ENCODE assay signal across 19 mouse cellular contexts in the genomic region with DNA sequence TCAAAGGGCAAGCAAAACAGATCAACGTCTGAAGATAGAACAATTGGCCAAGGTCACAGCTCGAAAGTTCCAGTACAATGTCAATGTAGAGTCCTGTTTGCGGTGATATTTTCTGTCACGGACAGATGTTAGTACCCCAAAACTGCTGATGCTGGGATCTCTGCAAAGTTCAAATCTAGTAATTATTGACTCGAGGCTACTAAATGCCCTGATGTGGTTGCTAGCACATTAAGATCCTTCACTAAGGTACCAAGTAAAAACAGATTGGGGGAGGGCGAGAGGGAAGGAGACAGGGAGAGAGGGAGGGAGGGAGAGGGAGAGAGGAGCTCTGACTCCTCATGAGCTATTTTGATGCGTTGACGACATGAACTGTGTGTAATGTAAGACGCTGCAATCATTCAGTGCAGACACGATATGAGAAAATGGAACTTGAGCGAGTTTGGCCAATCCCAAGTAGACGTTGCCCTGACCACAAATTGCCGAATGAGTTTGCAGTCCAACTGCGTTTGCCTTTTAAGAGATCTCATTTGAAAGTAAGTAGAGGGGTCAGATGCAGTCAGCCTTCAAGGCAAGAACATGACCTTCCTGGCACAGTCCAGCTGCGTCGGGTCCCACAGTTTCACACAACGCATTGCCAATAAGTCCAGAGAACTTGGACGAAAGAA.
DNase-seq lines count a peak whose midpoint lies in the region; ATAC-seq and TF ChIP-seq lines count a peak whose summit lies in the region.
"Had no signal": no experiment of that assay in that cellular context is flagged by ENCODE, and none has a peak within 500 bp of the region (broad histone marks: within the 10 kb centered on the region; RNA-seq: fewer than 3 reads in every experiment).

No protein-coding gene starts in this region.

- peaks cover 23% of the 10 kb centered on the region for H3K4me1 ChIP-seq in embryonic facial prominence, embryonic 14.5 days (ENCODE audit: control insufficient read depth, insufficient read depth, low read length)
- H3K4me1 ChIP-seq in kidney, postnatal 0 days (replicated peaks; ENCODE audit: insufficient read depth, low read length), result peaks cover 17% of the 10 kb centered on the region; the same call in 1 of the 2 replicates

- H3K27ac ChIP-seq in embryonic facial prominence, embryonic 14.5 days (replicated peaks; ENCODE audit: low read depth, low read length), result no peak overlapping the region
- no peak overlapping the region for H3K27ac ChIP-seq in kidney, postnatal 0 days
- H3K27ac ChIP-seq: hindbrain, embryonic 13.5 days; limb, embryonic 15.5 days; stomach, postnatal 0 days had no signal

- H3K27me3 ChIP-seq in embryonic facial prominence, embryonic 14.5 days (replicated peaks; ENCODE audit: control insufficient read depth, insufficient read depth, low read length), result no peaks in the 10 kb centered on the region
- no peaks in the 10 kb centered on the region for H3K27me3 ChIP-seq in kidney, postnatal 0 days (ENCODE audit: insufficient read depth, low read length)
- H3K27me3 ChIP-seq: hindbrain, embryonic 13.5 days; limb, embryonic 15.5 days had no signal

- no peak for DNase-seq in frontal cortex, postnatal 25 days (ENCODE audit: low spot score in 2 of 2)
- DNase-seq in kidney, adult 18-20 months, result peak; percentile 54
- no peak for DNase-seq in kidney, postnatal 10 days
- DNase-seq in embryonic facial prominence, embryonic 14.5 days (ENCODE audit: low spot score), result peak; percentile 78
- DNase-seq in kidney, postnatal 0 days (ENCODE audit: low spot score), result no peak
- DNase-seq in urinary bladder, adult 2 months (ENCODE audit: low spot score), result no peak
- no peak for DNase-seq in left cerebral cortex, adult 9 months (ENCODE audit: low spot score in 2 of 2)
- DNase-seq: cerebellum, adult 11-12 months; cerebellum, postnatal 14 days; heart, postnatal 10 days; lung, postnatal 10 days; right cerebral cortex, postnatal 4 days had no signal

- TF ChIP-seq CTCF in kidney, postnatal 0 days (IDR thresholded peaks at IDR 0.05; ENCODE audit: low read depth), result no peak

- no peaks in the 10 kb centered on the region for H3K9me3 ChIP-seq in embryonic facial prominence, embryonic 14.5 days (ENCODE audit: control insufficient read depth, low read length)
- no peaks in the 10 kb centered on the region for H3K9me3 ChIP-seq in kidney, postnatal 0 days (replicated peaks; ENCODE audit: low read length)
- H3K9me3 ChIP-seq: hindbrain, embryonic 13.5 days; limb, embryonic 15.5 days had no signal

- no peaks in the 10 kb centered on the region for H3K36me3 ChIP-seq in embryonic facial prominence, embryonic 14.5 days (ENCODE audit: control insufficient read depth, insufficient read depth, low read length)
- no peaks in the 10 kb centered on the region for H3K36me3 ChIP-seq in kidney, postnatal 0 days (ENCODE audit: insufficient read depth, low read length)
- H3K36me3 ChIP-seq: hindbrain, embryonic 13.5 days; limb, embryonic 15.5 days had no signal

- H3K4me3 ChIP-seq in embryonic facial prominence, embryonic 14.5 days (ENCODE audit: low read depth, low read length), result no peak overlapping the region
- H3K4me3 ChIP-seq in kidney, postnatal 0 days (replicated peaks; ENCODE audit: low read depth, low read length), result no peak overlapping the region
- H3K4me3 ChIP-seq: erythroblast, embryonic 14.5 days; hindbrain, embryonic 13.5 days; limb, embryonic 15.5 days had no signal

- no peak overlapping the region for H3K4me2 ChIP-seq in embryonic facial prominence, embryonic 14.5 days (ENCODE audit: low read depth, low read length)
- H3K4me2 ChIP-seq in kidney, postnatal 0 days (ENCODE audit: low read length), result peak overlapping the region; percentile 4; the same call in 1 of the 2 replicates
- H3K4me2 ChIP-seq: hindbrain, embryonic 13.5 days; limb, embryonic 15.5 days had no signal

- no peak overlapping the region for H3K9ac ChIP-seq in embryonic facial prominence, embryonic 14.5 days (ENCODE audit: low read depth, low read length)
- no peak overlapping the region for H3K9ac ChIP-seq in kidney, postnatal 0 days (ENCODE audit: low read depth, low read length)
- H3K9ac ChIP-seq: hindbrain, embryonic 13.5 days; limb, embryonic 15.5 days had no signal

- 63% methylated on average over 18 of the region's 18 CpGs for WGBS in embryonic facial prominence, embryonic 14.5 days
- 47% methylated on average over 18 of the region's 18 CpGs for WGBS in kidney, postnatal 0 days

- ATAC-seq in frontal cortex, adult (ENCODE audit: low TSS enrichment), result peak; percentile 35; the same call in 1 of the 2 replicates
- 0 out of 2 replicates have a peak, but pooled peaks have one; percentile 23 for ATAC-seq in embryonic facial prominence, embryonic 14.5 days (ENCODE audit: low read depth)
- ATAC-seq in kidney, postnatal 0 days (replicated peaks; ENCODE audit: low FRiP score, low read depth), result no peak
- ATAC-seq: CD4-positive, CD25-positive, alpha-beta regulatory T cell, adult 4 months; forebrain, embryonic 14.5 days had no signal

Comparison
In these comparisons a context has a peak if more than half of its experiments do, and no peak if none do; other contexts are left out.
1. DNase-seq: peak in kidney, adult 18-20 months (single experiment) and embryonic facial prominence, embryonic 14.5 days (single experiment); none in frontal cortex, postnatal 25 days (0 of 2), kidney, postnatal 10 days (single experiment), kidney, postnatal 0 days (single experiment), urinary bladder, adult 2 months (single experiment) and left cerebral cortex, adult 9 months (0 of 2).